Mouse (Mus musculus) liver, adult 2 months (tissue): ENCODE results near the gene Amotl2.

Source experiments
- CTCF ChIP-seq: fragments of 200-500 bp; IDR thresholded peaks from 2 replicates; pipeline ENCODE4 v1.5.1; 2011; ENCODE audit warnings: low read depth, low read length, control low read depth
- POLR2A ChIP-seq: fragments of 200-500 bp; IDR thresholded peaks from 2 replicates; pipeline ENCODE4 v1.6.1; 2011; ENCODE audit warnings: low read length, control low read depth; ENCODE audit not compliant: insufficient read depth; ENCODE audit errors: extremely low read depth

DNA sequence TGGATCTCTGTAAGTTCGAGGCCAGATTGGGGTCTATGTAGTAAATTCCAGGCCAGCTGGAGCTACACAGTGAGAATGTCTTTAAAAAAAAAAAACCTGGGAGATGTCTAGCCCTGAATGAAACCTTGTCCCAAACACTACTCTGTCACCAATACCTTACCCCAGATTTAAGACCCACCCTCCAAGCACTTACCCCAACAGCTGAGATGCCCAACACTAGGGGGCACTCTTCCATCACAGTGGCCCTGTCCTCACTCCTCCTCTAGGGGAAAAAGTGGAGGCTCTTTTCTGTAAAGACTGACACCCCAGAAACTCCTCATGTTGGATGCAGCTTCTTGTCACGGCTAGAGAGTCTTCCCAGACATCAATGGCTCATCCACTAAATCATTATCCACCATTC, 2.7 kb upstream of the Amotl2 start:
- TF ChIP-seq POLR2A = no peak
- peak; percentile 82 for TF ChIP-seq CTCF
